Mouse (Mus musculus) embryonic facial prominence, embryonic 12.5 days (tissue): Measurements from ENCODE around the gene Hexim2. TPM values are rescaled to one million over a fixed set of nuclear protein-coding genes. Genes with fewer than 3 reads are reported as not detected.

ENCODE experiments used
- ATAC-seq: fragments of 200-750 bp; cut with Nextera tagmentation; 2 replicates; pipeline ENCODE4 v1.8.0; 2017; ENCODE audit not compliant: insufficient number of reproducible peaks, insufficient read depth, low FRiP score, low TSS enrichment
- H3K27ac ChIP-seq: fragments of 300-500 bp; sonication (generic); 2 replicates; pipeline ENCODE4 v1.5.1; 2016; ENCODE audit warnings: mild to moderate bottlenecking
- H3K27me3 ChIP-seq: fragments of 300-500 bp; sonication (generic); 2 replicates; pipeline ENCODE4 v1.6.1; 2016; ENCODE audit warnings: mild to moderate bottlenecking, moderate library complexity
- H3K36me3 ChIP-seq: fragments of 300-500 bp; sonication (generic); 2 replicates; pipeline ENCODE4 v1.6.1; 2016; ENCODE audit warnings: mild to moderate bottlenecking
- H3K4me1 ChIP-seq: fragments of 300-500 bp; sonication (generic); 2 replicates; pipeline ENCODE4 v1.6.1; 2016
- H3K4me2 ChIP-seq: fragments of 300-500 bp; sonication (generic); replicated peaks from 2 replicates; pipeline ENCODE4 v1.6.1; 2016; ENCODE audit warnings: mild to moderate bottlenecking, moderate library complexity
- H3K4me3 ChIP-seq: fragments of 300-500 bp; sonication (generic); 2 replicates; pipeline ENCODE4 v1.5.1; 2016; ENCODE audit warnings: mild to moderate bottlenecking
- H3K9ac ChIP-seq: fragments of 300-500 bp; sonication (generic); 2 replicates; pipeline ENCODE4 v1.6.1; 2016; ENCODE audit warnings: mild to moderate bottlenecking, moderate library complexity
- H3K9me3 ChIP-seq: fragments of 300-500 bp; sonication (generic); 2 replicates; pipeline ENCODE4 v1.6.1; 2016; ENCODE audit warnings: mild to moderate bottlenecking, moderate library complexity
- WGBS: fragments of 180-500 bp; shearing (Covaris S2); methylation state at CpG from one replicate; pipeline ENCODE4 v1.1.7; 2016; 5-methylcytosine and 5-hydroxymethylcytosine counted together
- polyA plus RNA-seq: library from polyadenylated mRNA; unstranded; fragments of >200 nt; fragmentation: Nextera tagmentation; extraction: Ambion mirVana; gene quantifications from 2 replicates; pipeline ENCODE4 v1.2.1, GENCODE M21; 2016

Hexim2 gene
- polyA plus RNA-seq, 1 experiment from 2014 or later = 13.5 TPM

DNA sequence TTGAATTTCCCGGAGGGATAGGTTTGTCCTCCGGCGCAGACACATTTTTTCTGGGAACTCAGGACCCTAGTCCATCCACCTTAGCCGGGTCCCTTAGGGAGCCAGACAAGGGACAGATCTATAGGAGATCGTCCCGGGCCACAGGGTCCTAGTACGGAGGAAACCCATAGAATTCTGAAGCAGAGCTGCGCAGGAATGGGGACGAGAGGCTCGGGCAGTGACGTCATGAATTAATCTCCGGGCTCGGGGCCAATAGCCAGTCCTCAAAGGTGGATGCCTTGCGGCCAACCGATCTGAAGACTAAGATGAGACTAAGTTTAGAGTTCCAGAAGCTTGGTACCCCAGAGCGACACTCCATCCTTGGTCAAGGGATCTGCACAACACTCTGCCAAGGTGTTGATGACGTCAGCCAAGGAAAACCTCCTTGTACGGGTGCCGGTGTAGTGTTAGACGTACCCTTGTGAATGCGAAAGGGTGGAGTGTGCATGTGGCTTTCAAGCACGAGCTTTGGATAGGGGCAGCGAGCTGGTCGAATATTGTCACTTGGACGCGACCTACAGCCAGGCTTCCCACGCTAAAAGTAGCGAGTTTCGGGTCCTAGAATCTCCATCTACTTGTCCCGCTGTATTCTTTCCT is 30.2 kb upstream of the Hexim2 start:
- Histone ChIP-seq H3K27me3 (peaks cover 51% of the 10 kb centered on the region), H3K9me3 (no peaks in the 10 kb centered on the region), H3K9ac (peak overlapping the region; percentile 61; the same call in 1 of the 2 replicates), H3K36me3 (no peaks in the 10 kb centered on the region), H3K4me2 (peak overlapping the region; percentile 82), H3K27ac (no peak overlapping the region), H3K4me3 (peak overlapping the region; percentile 52), H3K4me1 (peaks cover 32% of the 10 kb centered on the region; the same call in 1 of the 2 replicates)
- WGBS = 3% methylated on average over 30 of the region's 30 CpGs
- ATAC-seq = no peak

DNA sequence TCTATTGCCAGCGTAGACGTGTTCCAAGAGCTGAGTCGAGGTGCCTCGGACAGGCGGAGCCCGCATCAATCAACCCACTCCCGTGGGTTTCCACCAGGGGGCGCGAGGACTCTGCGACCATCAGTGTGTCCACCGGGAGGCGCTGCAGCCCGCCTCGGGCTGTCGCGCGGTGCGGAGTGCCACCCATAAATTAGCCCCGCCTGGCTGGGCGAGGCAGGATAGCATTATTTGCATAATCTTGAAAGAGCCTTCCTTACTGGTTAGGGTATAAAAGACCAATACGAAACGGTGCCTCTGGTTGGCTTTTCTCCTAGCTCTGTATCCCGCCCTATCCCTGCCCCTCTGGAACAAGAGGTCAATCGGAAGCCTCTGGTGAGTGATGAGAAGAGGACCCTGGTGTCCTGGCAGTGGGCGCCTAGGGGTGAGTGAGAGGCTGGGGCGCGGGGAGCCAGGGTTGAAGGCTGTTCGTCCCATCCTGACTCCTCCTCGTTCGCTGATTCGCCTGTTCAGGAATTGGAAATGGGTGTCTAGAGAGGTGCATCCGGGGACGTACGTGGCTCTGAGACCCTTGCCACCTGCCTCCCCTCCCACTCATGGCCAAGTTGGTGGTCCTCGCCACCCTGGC is 29.4 kb upstream of the Hexim2 start:
- Histone ChIP-seq H3K27me3 (peaks cover 43% of the 10 kb centered on the region), H3K4me3 (peak overlapping the region; percentile 39), H3K4me1 (peaks cover 26% of the 10 kb centered on the region; the same call in 1 of the 2 replicates), H3K27ac (no peak overlapping the region), H3K36me3 (no peaks in the 10 kb centered on the region), H3K4me2 (peak overlapping the region; percentile 82), H3K9me3 (no peaks in the 10 kb centered on the region), H3K9ac (no peak overlapping the region)
- ATAC-seq = peak; percentile 81
- under 1% methylated on average over 35 of the region's 35 CpGs for WGBS

DNA sequence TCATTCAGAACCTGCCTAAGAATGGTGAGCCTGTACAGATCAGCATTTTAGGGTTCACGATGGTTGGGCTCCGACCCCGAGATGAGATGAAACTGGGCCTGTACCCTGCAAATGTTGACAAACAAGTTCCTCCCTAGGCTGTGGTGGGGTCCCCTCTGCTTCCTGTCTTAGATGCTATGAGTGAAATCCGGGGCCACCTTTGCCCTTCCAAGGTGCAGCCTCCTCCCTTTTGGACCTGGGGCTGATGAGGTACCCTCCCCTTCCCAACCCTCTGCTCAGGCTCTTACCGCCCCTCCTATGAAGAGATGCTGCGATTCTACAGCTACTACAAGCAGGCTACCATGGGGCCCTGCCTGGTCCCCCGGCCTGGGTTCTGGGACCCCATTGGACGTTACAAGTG is 28.6 kb upstream of the Hexim2 start:
- peaks cover 23% of the 10 kb centered on the region; the same call in 1 of the 2 replicates for H3K4me1 ChIP-seq
- no peak overlapping the region for H3K9ac ChIP-seq
- no peak for ATAC-seq
- 58% methylated on average over 8 of the region's 8 CpGs for whole genome bisulfite sequencing
- H3K27me3 ChIP-seq = peaks cover 43% of the 10 kb centered on the region
- no peak overlapping the region for H3K27ac ChIP-seq
- H3K9me3 ChIP-seq = no peaks in the 10 kb centered on the region
- no peaks in the 10 kb centered on the region for H3K36me3 ChIP-seq
- H3K4me2 ChIP-seq = peak overlapping the region; percentile 82
- H3K4me3 ChIP-seq = peak overlapping the region; percentile 39; the same call in 1 of the 2 replicates

DNA sequence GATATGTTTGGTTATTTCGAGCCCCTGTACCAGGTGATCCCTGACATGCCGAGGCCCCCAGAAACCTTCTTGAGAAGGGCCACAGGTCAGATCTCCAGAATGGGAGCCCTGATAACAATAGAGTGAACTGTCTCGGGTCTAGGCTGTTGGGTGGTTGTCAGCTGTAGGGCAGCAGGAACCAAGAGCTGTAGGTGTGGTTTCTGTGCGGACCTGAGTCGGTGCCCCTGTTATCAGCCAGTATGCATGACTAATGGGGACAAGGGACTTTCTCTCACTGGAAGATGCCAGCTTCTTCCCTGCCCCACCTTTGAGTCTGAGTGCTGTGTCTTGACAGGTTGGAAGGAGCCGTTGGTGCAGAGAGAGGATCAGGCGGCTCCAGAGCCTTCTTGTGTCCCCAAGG is 27.8 kb upstream of the Hexim2 start:
- Histone ChIP-seq H3K27ac (no peak overlapping the region), H3K27me3 (peaks cover 34% of the 10 kb centered on the region), H3K36me3 (no peaks in the 10 kb centered on the region), H3K4me2 (no peak overlapping the region), H3K9ac (no peak overlapping the region), H3K9me3 (no peaks in the 10 kb centered on the region), H3K4me3 (no peak overlapping the region), H3K4me1 (peaks cover 17% of the 10 kb centered on the region; the same call in 1 of the 2 replicates)
- no peak for ATAC-seq
- WGBS = 77% methylated on average over 7 of the region's 7 CpGs

DNA sequence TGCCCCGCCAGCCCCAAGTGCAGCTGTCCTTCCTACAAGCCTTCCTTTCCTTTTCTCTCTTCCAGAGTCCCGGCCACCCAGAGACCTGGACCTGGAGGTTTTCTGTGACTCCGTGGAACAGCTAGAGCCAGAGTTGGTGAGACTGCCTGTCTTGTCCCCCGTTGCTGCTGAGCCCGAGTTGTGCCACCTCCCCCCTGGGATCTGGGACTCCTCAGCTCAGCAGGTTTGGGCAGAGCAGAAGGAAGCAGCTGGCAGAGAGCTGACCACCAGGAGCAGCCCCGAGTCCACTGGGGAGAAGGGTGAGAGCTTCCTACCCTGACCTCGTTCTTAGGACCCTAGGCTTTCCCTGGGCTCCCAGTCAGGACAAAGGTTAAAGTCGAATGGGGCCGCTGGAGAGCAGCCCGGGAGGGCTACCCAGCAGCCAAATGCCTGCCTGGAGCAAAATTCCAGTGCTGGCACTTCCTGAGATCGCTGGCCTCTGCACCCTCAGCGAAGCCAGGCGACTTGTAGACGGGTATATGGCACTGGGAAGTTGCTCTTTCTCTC is 27.0 kb upstream of the Hexim2 start:
- Histone ChIP-seq H3K4me3 (no peak overlapping the region), H3K9ac (no peak overlapping the region), H3K27ac (no peak overlapping the region), H3K4me1 (peaks cover 17% of the 10 kb centered on the region; the same call in 1 of the 2 replicates), H3K9me3 (no peaks in the 10 kb centered on the region), H3K4me2 (no peak overlapping the region), H3K36me3 (no peaks in the 10 kb centered on the region), H3K27me3 (peaks cover 26% of the 10 kb centered on the region)
- ATAC-seq = no peak
- 28% methylated on average over 14 of the region's 14 CpGs for WGBS

DNA sequence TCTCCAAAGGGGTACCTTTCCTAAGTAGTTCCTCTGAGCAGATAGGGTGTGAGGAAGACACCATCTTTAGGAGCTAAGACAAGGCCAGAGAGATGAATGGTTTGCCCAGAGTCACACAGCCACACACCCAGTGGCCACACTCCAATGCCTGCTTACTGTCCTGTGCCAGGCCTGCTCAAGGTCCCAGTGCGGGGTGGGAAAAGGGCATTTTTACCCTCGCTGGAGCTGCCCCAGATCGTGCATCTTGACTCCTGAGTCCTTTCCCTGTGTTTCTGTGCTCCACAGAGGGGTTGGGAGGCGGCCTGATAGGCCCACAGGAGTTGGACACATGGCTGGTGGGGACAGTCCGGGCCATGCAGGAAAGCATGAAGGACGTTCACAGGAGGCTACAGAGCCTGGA is 26.4 kb upstream of the Hexim2 start:
- peaks cover 17% of the 10 kb centered on the region; the same call in 1 of the 2 replicates for H3K4me1 ChIP-seq
- no peak overlapping the region for H3K9ac ChIP-seq
- 83% methylated on average over 6 of the region's 6 CpGs for WGBS
- no peak for ATAC-seq
- no peaks in the 10 kb centered on the region for H3K36me3 ChIP-seq
- H3K4me3 ChIP-seq = no peak overlapping the region
- no peak overlapping the region for H3K4me2 ChIP-seq
- no peaks in the 10 kb centered on the region for H3K9me3 ChIP-seq
- H3K27me3 ChIP-seq = peaks cover 21% of the 10 kb centered on the region
- H3K27ac ChIP-seq = no peak overlapping the region

DNA sequence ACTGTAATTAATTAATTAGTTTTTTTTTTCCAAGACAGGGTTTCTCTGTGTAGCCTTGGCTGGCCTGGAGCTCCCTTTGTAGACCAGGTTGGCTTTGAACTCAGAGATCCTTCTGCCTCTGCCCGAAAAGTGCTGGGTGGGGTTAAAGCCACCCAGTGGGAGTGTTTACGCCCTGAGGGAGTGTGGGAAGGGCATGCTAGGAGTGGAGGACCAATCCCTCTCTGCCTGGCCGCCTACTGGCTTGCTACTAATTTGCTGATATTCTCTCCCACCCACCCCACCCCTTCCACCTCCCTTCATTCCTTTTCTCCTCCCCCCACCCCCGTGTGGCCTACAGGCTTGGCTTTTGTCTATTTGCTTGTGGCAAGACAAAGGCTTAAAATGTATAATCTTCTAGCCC is 25.8 kb upstream of the Hexim2 start:
- peaks cover 12% of the 10 kb centered on the region; the same call in 1 of the 2 replicates for H3K4me1 ChIP-seq
- no peaks in the 10 kb centered on the region for H3K36me3 ChIP-seq
- no peaks in the 10 kb centered on the region for H3K9me3 ChIP-seq
- H3K27ac ChIP-seq = no peak overlapping the region
- no peak overlapping the region for H3K9ac ChIP-seq
- WGBS = 58% methylated on average over 4 of the region's 4 CpGs
- no peak for ATAC-seq
- no peak overlapping the region for H3K4me3 ChIP-seq
- no peak overlapping the region for H3K4me2 ChIP-seq
- peaks cover 18% of the 10 kb centered on the region for H3K27me3 ChIP-seq

DNA sequence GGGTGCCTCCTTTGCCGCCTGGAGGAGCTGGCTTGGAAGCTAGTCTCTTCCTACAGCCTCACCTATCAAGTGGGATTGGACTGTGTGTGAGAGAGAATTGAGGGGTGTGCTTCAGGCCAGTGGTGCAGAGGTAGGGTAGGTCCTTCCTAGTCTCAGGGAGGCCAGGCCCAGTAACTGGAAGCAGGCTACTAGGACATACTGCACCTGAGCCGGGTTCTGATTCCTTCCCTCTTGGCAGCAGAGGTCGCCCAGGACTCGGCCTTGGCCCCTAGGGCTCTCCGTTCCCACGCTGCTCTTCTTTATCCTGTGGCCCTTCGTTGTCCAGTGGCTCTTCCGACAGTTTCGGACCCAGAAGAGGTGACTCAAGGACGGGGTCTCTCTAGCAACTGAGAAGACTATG is 20.9 kb upstream of the Hexim2 start:
- WGBS = 19% methylated on average over 10 of the region's 10 CpGs
- Histone ChIP-seq H3K4me3 (peak overlapping the region; percentile 32), H3K4me1 (peaks cover 12% of the 10 kb centered on the region; the same call in 1 of the 2 replicates), H3K36me3 (no peaks in the 10 kb centered on the region), H3K27me3 (peaks cover 4% of the 10 kb centered on the region), H3K27ac (no peak overlapping the region), H3K9me3 (no peaks in the 10 kb centered on the region), H3K9ac (0 out of 2 replicates have a peak overlapping the region, but pooled peaks have one; percentile 13), H3K4me2 (peak overlapping the region; percentile 54)
- no peak for ATAC-seq

DNA sequence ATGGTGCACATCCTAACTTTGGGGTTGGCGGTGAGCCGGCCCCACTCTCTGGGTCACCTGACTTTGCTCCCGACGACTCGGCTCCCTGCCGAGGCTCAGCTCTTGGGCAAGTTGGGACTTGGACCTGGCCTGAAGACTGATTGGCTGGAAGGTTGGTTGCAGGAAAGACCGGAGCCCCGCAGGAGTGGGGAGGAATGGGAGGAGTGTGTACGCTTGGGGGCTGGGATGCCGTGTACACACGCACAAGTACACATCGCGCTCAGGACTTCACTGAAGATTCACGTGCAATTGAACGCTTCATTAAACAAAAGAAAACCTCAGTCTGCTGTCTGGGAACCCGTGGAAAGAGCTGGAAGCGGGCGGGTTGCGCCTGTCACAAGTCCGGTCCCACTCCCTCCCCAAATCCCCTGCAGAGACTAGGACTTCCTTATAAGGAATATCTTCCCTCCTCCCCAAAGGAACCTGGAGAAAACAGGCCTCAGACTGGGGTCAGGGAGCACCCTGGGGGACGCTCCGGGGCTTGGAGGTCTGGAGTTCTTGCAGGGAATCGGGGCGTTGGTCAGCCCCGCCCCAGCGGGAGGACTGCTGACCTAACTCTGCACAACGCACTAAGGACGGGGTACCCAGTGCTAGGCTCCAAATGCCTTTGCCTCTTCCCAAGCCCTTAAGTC is 20.2 kb upstream of the Hexim2 start:
- ATAC-seq = peak; percentile 4; the same call in 1 of the 2 replicates
- H3K9ac ChIP-seq = 0 out of 2 replicates have a peak overlapping the region, but pooled peaks have one; percentile 13
- no peaks in the 10 kb centered on the region for H3K9me3 ChIP-seq
- H3K4me2 ChIP-seq = peak overlapping the region; percentile 54
- no peaks in the 10 kb centered on the region for H3K36me3 ChIP-seq
- H3K27me3 ChIP-seq = peaks cover 4% of the 10 kb centered on the region
- WGBS = 2% methylated on average over 28 of the region's 28 CpGs
- H3K4me1 ChIP-seq = peaks cover 12% of the 10 kb centered on the region; the same call in 1 of the 2 replicates
- H3K27ac ChIP-seq = 0 out of 2 replicates have a peak overlapping the region, but pooled peaks have one; percentile 32
- H3K4me3 ChIP-seq = peak overlapping the region; percentile 32

DNA sequence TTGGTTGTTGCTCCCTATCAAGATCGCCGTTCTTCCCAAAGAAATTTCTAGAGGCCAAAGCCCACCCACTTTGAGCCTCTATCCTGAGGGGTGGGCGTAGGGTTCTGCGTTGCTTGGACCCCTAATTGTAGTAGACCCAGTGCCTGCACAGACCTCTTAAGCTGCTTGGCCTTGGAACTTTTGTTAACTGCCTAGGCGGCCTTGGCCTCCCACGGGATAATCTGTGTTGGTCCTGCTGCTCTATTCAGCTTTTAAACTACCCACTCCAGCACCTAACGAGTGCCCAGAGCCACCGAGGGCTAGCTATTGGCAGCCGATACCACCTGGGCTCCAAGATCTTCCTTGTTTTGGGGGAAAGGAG is 19.7 kb upstream of the Hexim2 start:
- Histone ChIP-seq H3K4me3 (peak overlapping the region; percentile 32), H3K9ac (no peak overlapping the region), H3K4me2 (peak overlapping the region; percentile 54), H3K9me3 (no peaks in the 10 kb centered on the region), H3K36me3 (no peaks in the 10 kb centered on the region), H3K27ac (0 out of 2 replicates have a peak overlapping the region, but pooled peaks have one; percentile 32), H3K4me1 (peaks cover 12% of the 10 kb centered on the region; the same call in 1 of the 2 replicates), H3K27me3 (peaks cover 4% of the 10 kb centered on the region)
- WGBS = 12% methylated on average over 9 of the region's 9 CpGs
- ATAC-seq = no peak

DNA sequence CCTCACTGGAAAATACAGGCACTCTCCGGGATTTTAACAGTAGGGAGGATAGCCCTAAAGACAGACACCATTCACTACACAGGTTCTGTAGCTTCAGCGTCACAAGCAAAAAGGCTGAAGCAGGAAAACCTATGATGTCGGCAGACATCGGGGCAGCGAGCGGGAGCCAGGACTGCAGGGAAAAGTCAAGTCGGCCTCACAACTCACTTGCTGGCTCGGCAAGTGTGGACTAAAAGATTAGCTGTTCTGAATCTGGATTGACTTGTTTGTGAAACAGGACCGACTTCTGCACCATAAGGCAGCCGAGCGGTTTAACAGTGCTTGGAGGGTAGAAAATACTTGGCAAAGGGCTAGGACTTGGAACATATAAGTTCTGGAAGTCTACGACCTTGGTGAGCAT is 19.2 kb upstream of the Hexim2 start:
- Histone ChIP-seq H3K9me3 (no peaks in the 10 kb centered on the region), H3K4me2 (peak overlapping the region; percentile 54; the same call in 1 of the 2 replicates), H3K36me3 (no peaks in the 10 kb centered on the region), H3K4me3 (no peak overlapping the region), H3K27ac (no peak overlapping the region), H3K9ac (no peak overlapping the region), H3K27me3 (peaks cover 4% of the 10 kb centered on the region), H3K4me1 (peaks cover 12% of the 10 kb centered on the region; the same call in 1 of the 2 replicates)
- ATAC-seq = no peak
- 34% methylated on average over 12 of the region's 12 CpGs for WGBS
